Mouse (Mus musculus): ENCODE data around the gene Trap1a. TPM values are rescaled to one million over a fixed set of nuclear protein-coding genes. Genes with fewer than 3 reads are reported as not detected.
"Not testable (repeated sequence)": the region's sequence is repeated elsewhere in the genome, so short reads cannot be mapped to it uniquely, and the experiment has no call there.

Gene Trap1a
- total RNA-seq (2015) = not detected in 2 replicates
- not detected in 2 replicates for total RNA-seq (2017)

- ATAC-seq (replicated peaks; ENCODE audit: poor library complexity) = no peak
These were observed at the start of gene Trap1a for GRCm38 (mm10) chrX:139333263-139333994. Gene Trap1a, plus strand, starts transcription at chrX:139333683.

DNA sequence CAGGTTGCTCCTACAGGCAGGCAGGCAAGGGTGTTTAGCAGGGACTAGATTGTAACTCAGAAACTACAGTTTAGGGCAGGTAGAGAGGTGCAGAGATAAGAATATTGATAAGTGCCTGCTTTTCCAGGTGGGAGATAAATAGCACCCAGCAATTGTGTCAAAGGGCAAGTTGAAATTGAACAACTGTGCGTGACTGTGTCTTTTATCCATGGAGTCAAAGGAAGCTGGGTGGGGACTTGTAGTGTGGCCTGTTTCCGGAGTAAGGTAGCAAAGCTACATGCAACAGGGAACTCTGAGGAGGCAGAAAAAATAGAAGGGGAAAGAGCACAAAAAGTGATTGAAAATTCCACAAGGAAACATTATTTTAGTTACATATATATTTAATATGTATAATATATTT lies 40.4 kb upstream of the Trap1a start:
- ATAC-seq (replicated peaks; ENCODE audit: poor library complexity) = no peak

- ATAC-seq (replicated peaks; ENCODE audit: poor library complexity) = no peak
These were observed 38.2 kb upstream of the Trap1a start for GRCm38 (mm10) chrX:139295325-139295724.

DNA sequence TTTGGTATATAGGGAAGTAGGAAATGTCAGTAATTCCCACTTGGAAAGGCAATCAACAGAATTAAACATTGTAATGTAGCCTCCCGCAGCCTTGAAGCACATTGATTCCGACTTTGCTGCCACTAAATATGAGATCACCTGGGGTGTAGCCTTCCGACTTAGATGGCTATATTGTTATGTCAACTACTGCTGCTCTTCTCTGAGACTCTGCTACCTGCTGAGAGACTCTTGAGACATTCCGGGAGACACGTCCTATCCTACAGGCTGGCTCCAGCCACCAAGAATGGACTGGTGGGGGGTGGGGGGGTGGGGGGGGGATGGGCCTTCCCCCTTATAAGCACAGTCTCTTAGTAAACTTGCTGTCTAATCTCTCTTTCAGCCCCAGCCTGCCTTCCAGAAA lies 16.1 kb upstream of the Trap1a start:
- ATAC-seq (replicated peaks; ENCODE audit: poor library complexity) = not testable (repeated sequence)

- ATAC-seq (replicated peaks; ENCODE audit: poor library complexity) = no peak
These were observed 900 bp upstream of the Trap1a start for GRCm38 (mm10) chrX:139332583-139332982.

GRCm38 (mm10) chrX:139334504-139335418 lies 1.3 kb downstream of the Trap1a start:
- ATAC-seq (replicated peaks; ENCODE audit: poor library complexity) = peak; percentile 46; the same call in 1 of the 2 replicates

- peak; percentile 64 for ATAC-seq (replicated peaks; ENCODE audit: poor library complexity)
These were observed 2.1 kb downstream of the Trap1a start for GRCm38 (mm10) chrX:139335419-139336074.

DNA sequence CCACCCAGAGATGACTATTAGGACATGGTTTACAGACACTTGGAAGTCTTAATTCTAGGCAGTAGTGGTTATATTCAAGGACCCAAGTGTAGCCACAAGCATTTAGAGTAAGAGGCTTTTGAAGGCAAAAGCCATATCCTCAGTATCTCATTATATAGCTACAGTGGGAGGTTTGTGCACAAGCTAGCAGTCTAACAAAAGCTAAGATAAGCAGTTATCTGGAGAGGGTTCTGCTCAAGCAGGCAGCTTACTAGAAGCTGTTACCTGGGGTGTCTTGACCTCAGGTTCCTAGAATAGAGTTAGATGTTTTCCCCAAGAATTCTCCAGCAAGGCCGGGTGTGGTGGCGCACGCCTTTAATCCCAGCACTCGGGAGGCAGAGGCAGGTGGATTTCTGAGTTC lies 6.1 kb downstream of the Trap1a start:
- no peak for ATAC-seq (replicated peaks; ENCODE audit: poor library complexity)

DNA sequence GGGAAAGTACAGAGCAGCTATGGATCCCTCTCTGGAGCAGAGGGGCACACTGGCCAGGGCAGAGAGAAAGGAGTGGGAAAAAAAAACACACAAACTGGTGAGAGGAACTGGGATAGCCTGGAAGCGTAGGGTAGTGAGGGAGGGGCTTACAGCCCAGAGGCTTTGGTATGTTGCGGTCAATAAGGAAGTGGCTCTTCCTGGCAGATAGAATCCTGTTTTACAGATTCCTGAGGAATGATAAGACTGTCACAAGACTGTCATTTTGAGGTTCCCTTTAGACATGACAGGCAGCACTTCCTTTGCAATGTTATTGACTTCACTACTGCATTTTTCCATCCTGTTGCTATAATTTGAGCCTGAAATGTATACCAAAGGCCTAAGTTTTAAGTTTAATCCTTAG lies 7.7 kb downstream of the Trap1a start:
- ATAC-seq (replicated peaks; ENCODE audit: poor library complexity) = no peak

DNA sequence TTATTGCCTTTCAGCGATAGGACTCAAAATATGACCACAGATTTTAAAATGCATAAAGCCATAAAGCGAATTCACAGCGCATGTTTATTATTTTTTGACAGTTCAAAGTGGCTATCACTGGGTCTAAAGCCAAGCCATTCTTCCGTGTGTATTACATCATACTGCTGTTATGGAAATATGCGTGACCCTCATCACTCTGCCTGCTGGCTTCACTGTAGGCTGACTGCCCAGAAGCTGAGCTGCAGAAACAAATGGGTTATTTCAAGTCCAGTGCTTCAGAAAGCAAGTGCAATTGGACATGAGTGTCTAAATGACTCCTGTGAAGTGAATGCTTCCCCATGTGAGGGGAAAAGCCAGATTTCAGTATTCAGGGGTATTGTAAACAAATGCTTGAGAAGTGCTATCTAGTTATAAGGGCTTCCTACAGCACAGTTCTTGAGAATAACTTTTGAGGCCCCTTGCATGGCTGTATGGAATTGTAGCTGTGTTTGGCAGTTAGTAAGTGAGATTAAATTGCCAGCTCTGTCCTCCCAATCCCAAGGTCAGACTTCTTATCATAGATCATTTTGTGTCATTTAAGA lies 18.8 kb downstream of the Trap1a start:
- ATAC-seq (replicated peaks; ENCODE audit: poor library complexity) = no peak

- no peak for ATAC-seq (replicated peaks; ENCODE audit: poor library complexity)
These were observed 24.3 kb downstream of the Trap1a start for GRCm38 (mm10) chrX:139357639-139358260.

DNA sequence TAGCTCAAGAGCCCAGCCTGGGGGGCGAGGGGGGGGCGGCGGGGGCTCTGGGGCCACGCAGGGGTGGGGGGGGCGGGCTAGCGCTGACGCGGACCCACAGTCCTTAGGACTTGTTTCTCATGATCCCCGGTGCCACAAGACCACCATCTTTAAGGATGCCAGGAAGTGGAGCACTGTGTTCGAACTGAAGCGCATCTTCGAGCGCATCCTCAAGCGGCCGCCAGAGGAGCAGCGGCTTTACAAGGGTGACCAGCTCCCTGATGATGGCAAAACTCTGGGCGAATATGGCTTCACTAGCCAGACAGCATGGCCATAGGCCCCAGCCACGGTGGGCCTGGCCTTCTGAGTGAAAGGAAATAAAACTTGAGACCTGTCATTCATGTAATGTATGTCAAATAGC lies 24.9 kb downstream of the Trap1a start:
- no peak for ATAC-seq (replicated peaks; ENCODE audit: poor library complexity)

DNA sequence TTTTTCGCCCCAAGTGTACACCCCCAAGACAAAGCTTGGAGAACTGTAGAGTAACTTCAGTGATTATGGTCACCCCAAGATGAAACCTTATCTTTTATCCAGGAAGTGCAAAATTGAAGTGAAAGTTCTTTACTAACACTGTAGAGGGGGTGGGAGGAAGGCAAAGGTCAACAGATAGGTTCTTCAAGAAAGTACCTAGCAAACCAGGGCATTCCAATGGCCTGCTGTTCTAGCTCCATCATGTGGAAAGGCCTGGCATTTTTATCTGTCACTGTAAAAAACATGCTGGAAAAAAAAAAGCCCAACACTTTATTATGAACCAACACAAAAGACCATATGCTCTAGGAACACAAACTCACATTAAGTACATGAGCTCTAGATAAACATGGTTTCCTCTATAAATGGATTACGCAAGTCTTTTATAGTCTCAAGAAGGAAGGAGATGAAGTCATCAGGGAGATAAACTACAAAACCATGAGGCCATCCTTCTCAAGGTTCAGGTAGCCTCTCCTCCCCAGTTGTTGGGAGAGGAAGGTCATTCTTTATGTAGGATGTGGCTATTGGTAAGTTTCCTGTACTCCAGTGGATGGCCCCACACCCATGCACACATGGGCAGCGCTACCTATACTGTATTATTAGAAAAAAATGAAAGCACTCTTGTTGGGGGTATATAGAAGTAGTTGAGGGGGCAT lies 33.5 kb downstream of the Trap1a start:
- ATAC-seq (replicated peaks; ENCODE audit: poor library complexity) = no peak

GRCm38 (mm10) chrX:139367529-139367908 lies 34.0 kb downstream of the Trap1a start:
- ATAC-seq (replicated peaks; ENCODE audit: poor library complexity) = no peak

DNA sequence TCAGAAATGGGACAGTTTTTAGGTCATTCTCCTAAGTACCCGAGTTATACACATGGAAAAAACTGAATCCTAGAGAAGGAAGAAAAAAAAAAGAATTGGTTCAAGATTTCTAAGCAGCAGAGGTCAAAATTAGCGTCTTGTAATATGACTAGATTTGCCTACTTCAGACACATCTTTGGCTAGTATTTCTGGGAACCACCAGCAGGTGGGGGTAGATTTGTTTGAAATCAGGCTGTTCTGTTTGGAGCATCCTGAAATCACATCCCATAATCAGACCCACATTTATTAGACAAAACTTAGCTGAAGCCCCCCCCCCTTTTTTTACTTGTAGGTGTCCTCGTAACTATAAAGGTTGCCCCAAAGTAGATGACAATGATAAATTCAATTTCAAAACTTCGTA lies 35.6 kb downstream of the Trap1a start:
- ATAC-seq (replicated peaks; ENCODE audit: poor library complexity) = no peak

GRCm38 (mm10) chrX:139372665-139373064 lies 39.2 kb downstream of the Trap1a start:
- ATAC-seq (replicated peaks; ENCODE audit: poor library complexity) = peak; percentile 50; the same call in 1 of the 2 replicates
